Mouse (Mus musculus) embryonic fibroblast, embryonic 13.5 days (primary cell): ENCODE measurements around the gene Lhfpl2.

Experiments used
- CTCF ChIP-seq: IDR thresholded peaks from 2 replicates; pipeline ENCODE4 v1.5.1; 2011; ENCODE audit warnings: mild to moderate bottlenecking, control low read depth, low read length, moderate library complexity, borderline replicate concordance; ENCODE audit not compliant: insufficient read depth
- POLR2A ChIP-seq: IDR thresholded peaks from 2 replicates; pipeline ENCODE4 v1.6.1; 2011; ENCODE audit warnings: low read depth, mild to moderate bottlenecking, control low read depth, low read length, moderate library complexity

DNA sequence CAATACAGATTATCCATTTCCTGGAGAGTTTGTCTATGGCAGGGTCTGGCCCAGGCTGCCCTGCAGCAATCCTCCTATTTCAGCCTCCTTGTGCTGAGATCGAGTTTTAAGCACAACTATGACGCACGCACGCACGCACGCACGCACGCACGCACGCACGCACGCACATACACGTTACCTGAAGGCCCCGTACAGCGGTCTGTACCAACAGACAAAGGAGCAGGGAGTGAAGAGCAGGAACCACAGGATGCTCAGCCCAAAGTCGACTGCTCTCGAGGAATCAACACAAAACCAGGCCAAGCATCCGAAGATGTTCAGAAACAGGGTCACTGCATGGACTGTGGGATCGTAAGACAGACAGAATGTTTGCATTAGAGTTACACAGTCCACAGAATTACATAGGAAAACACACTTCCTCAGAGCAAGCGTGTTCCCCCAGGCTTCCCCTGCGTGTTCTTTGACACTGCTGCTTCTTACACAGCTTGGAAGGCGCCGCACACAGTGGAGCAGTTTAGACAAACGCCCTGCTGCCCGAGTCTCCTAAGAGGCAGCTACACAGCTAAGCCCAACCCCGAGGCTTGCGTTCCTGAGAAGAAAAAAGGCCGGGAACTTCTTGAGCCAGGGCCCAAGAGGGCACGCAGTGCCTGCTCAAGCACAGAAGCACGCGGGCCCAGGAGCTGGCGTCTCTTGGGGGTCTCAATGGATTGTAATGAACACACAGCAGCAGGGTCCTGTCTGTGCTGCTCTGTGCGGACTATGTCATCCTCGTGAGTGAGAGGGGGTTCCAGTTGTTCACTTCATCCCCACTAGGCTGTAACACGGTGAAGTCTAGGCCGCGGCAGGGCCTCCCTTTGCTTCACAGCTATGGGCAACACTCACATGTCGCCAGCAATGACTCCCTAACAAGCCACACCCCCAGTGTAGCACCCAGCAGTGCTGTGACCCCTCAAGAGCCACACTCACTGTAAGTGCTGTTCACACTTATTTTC, 167.4 kb downstream of the Lhfpl2 start:
- no peak for TF ChIP-seq POLR2A
- TF ChIP-seq CTCF: no peak
